Mouse (Mus musculus) MEL (cell line): ENCODE results near the gene Aff3.
A peak's percentile ranks its signal among the peaks of the same experiment; 100 is the strongest.

Source experiments
- BHLHE40 ChIP-seq: IDR thresholded peaks from 2 replicates; pipeline ENCODE4 v1.6.1; 2012; ENCODE audit warnings: low read depth, mild to moderate bottlenecking, inconsistent platforms, low read length, improper control_type of control experiment, borderline replicate concordance
- CTCF ChIP-seq, 3 experiments: IDR thresholded peaks in 2 of 3; conservative IDR thresholded peaks in 1 of 3; 2 replicates each; pipeline ENCODE4 v1.5.1; 2011 to 2012; ENCODE audit warnings: low read length in 3 of 3, low read depth in 2 of 3, mild to moderate bottlenecking in 2 of 3, improper control_type of control experiment in 1 of 3, inconsistent platforms in 1 of 3, mixed read lengths in 1 of 3, moderate library complexity in 1 of 3; ENCODE audit not compliant: control insufficient read depth in 1 of 3, insufficient read depth in 1 of 3, poor library complexity in 1 of 3, severe bottlenecking in 1 of 3
- EP300 ChIP-seq, 2 experiments: IDR thresholded peaks; 2 replicates each; pipeline ENCODE4 v1.6.1; 2011; ENCODE audit warnings: improper control_type of control experiment in 2 of 2, low read length in 2 of 2, low read depth in 1 of 2, mild to moderate bottlenecking in 1 of 2
- HCFC1 ChIP-seq: IDR thresholded peaks from 2 replicates; pipeline ENCODE4 v1.6.1; 2012; ENCODE audit warnings: low read depth, mild to moderate bottlenecking, inconsistent platforms, low read length, improper control_type of control experiment, moderate library complexity
- POLR2A ChIP-seq, 2 experiments: IDR thresholded peaks; 2 replicates each; pipeline ENCODE4 v1.6.1; 2011 to 2012; ENCODE audit warnings: low read length in 2 of 2, mild to moderate bottlenecking in 2 of 2, control low read depth in 1 of 2, improper control_type of control experiment in 1 of 2, low read depth in 1 of 2, moderate library complexity in 1 of 2; ENCODE audit not compliant: control insufficient read depth in 1 of 2, insufficient read depth in 1 of 2, poor library complexity in 1 of 2
- POLR2AphosphoS2 ChIP-seq: IDR thresholded peaks from 2 replicates; pipeline ENCODE4 v1.6.1; 2011; ENCODE audit warnings: low read length, improper control_type of control experiment
- POLR2AphosphoS5 ChIP-seq: IDR thresholded peaks from 2 replicates; pipeline ENCODE4 v1.6.1; 2012; ENCODE audit warnings: low read depth, borderline replicate concordance, mild to moderate bottlenecking, inconsistent platforms, low read length, moderate library complexity, mixed read lengths
- TAL1 ChIP-seq: IDR thresholded peaks from 2 replicates; pipeline ENCODE4 v1.6.1; 2012; ENCODE audit warnings: mild to moderate bottlenecking, inconsistent platforms, low read length, moderate library complexity, mixed read lengths
- USF1 ChIP-seq: IDR thresholded peaks from 2 replicates; pipeline ENCODE4 v1.6.1; 2014; ENCODE audit warnings: low read depth, mild to moderate bottlenecking, inconsistent platforms, low read length, improper control_type of control experiment, moderate library complexity
- ZC3H11A ChIP-seq: IDR thresholded peaks from 2 replicates; pipeline ENCODE4 v1.6.1; 2012; ENCODE audit warnings: low read depth, mild to moderate bottlenecking, inconsistent platforms, low read length, improper control_type of control experiment
- ZKSCAN1 ChIP-seq: IDR thresholded peaks from 2 replicates; pipeline ENCODE4 v1.6.1; 2012; ENCODE audit warnings: low read depth, mild to moderate bottlenecking, inconsistent platforms, low read length, improper control_type of control experiment, moderate library complexity
- ZMIZ1 ChIP-seq: IDR thresholded peaks from 2 replicates; pipeline ENCODE4 v1.6.1; 2012; ENCODE audit warnings: low read depth, mild to moderate bottlenecking, inconsistent platforms, low read length, improper control_type of control experiment, moderate library complexity
- ZNF384 ChIP-seq: IDR thresholded peaks from 2 replicates; pipeline ENCODE4 v1.6.1; 2012; ENCODE audit warnings: low read depth, mild to moderate bottlenecking, inconsistent platforms, low read length, improper control_type of control experiment

DNA sequence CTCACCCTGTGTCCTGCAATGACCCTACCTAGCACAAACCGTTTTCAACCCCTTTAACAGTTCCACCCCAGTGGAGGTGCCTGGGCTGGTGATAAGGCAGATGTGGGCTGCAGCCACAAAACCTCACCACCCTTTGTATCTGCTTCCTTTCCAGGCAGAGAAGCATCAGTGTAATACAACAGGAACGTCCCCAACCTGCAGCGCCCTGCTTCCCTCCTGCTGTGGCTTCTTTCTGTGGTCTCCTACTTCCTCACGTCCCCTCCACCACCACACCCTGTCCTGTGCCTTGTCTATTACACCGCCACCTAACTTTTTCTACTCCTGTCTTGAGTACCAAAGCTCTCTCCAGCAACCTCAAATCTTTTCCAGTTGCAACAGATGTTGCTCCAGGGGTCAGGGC, 29.4 kb upstream of the Aff3 start:
- TF ChIP-seq EP300 (IDR thresholded peaks at IDR 0.05; ENCODE audit: low read depth in 1 of 2, low read length in 2 of 2) (peak; percentile 99 to 100), ZNF384 (peak; percentile 57; the same call in 1 of the 2 replicates), CTCF (IDR thresholded peaks at IDR 0.05 in 2 of 3, conservative IDR thresholded peaks at IDR 0.05 in 1 of 3; ENCODE audit: control insufficient read depth in 1 of 3, insufficient read depth in 1 of 3, low read depth in 2 of 3, low read length in 3 of 3, poor library complexity in 1 of 3, severe bottlenecking in 1 of 3) (no peak), ZMIZ1 (no peak; the same call in 1 of the 2 replicates), USF1 (no peak), POLR2A (IDR thresholded peaks at IDR 0.05; ENCODE audit: control insufficient read depth in 1 of 2, insufficient read depth in 1 of 2, low read depth in 1 of 2, low read length in 2 of 2, poor library complexity in 1 of 2) (peak in 1 of 2 experiments; percentile 52; a peak in 2 of 4 replicates), BHLHE40 (peak; percentile 83), TAL1 (peak; percentile 96), POLR2AphosphoS2 (0 out of 2 replicates have a peak, but pooled peaks have one; percentile 47), POLR2AphosphoS5 (no peak), HCFC1 (no peak; the same call in 1 of the 2 replicates), ZKSCAN1 (no peak), ZC3H11A (no peak)
